Mouse (Mus musculus) lung, adult 2 months (tissue): ENCODE results near the gene Ncam1. TPM values are rescaled to one million over a fixed set of nuclear protein-coding genes. Genes with fewer than 3 reads are reported as not detected.
A peak's percentile ranks its signal among the peaks of the same experiment; 100 is the strongest.

Experiments
- DNase-seq: peaks from one replicate; pipeline ENCODE4 v3.0.0; 2022
- H3K4me1 ChIP-seq: fragments of 200-500 bp; 2 replicates; pipeline ENCODE4 v1.6.1; 2011; ENCODE audit warnings: low read length; ENCODE audit not compliant: control insufficient read depth, insufficient read depth
- H3K4me3 ChIP-seq: fragments of 200-500 bp; replicated peaks from 2 replicates; pipeline ENCODE3; 2011; ENCODE audit warnings: low read depth, mild to moderate bottlenecking, control low read depth, low read length; ENCODE audit errors: extremely low read depth
- CTCF ChIP-seq: fragments of 200-500 bp; IDR thresholded peaks from 2 replicates; pipeline ENCODE4 v1.5.1; 2011; ENCODE audit warnings: mild to moderate bottlenecking, low read length, control low read depth; ENCODE audit not compliant: insufficient read depth
- POLR2A ChIP-seq: fragments of 200-500 bp; IDR thresholded peaks from 2 replicates; pipeline ENCODE4 v1.6.1; 2011; ENCODE audit warnings: low read depth, mild to moderate bottlenecking, control low read depth, low read length, borderline replicate concordance; ENCODE audit errors: extremely low read depth
- WGBS: fragments of 180-500 bp; shearing (Covaris S2); methylation state at CpG from one replicate; pipeline ENCODE4 v1.1.7; 2018; 5-methylcytosine and 5-hydroxymethylcytosine counted together
- polyA plus RNA-seq: library from polyadenylated mRNA; depleted of rRNA; stranded (reverse); fragments of >200 nt; gene quantifications from 2 replicates; pipeline ENCODE4 v1.2.3, GENCODE M21; 2012

The Ncam1 gene
- polyA plus RNA-seq, 1 experiment: 1.5 TPM

DNA sequence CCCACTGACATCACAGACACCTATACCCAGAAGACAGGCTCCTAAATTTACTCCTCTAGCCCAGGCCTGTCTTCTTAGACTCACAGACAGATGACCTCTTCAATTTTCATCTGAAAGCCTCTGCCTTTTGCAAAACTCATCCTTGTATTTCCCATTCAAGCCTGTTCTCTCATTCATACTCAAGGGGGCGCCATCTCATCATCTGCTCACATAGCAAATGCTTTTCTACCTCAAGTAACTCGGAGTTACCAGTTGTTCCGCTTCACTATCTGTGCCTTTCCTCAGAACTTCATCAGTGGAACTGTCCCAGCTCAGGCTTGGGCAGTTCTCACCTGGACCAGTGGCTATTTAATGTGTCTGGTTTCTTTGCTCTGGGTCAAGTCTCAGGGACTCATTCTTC is 181.5 kb downstream of the Ncam1 start:
- TF ChIP-seq POLR2A (no peak), CTCF (no peak)
- Histone ChIP-seq H3K4me3 (no peak overlapping the region), H3K4me1 (no peaks in the 10 kb centered on the region)
- DNase-seq: peak; percentile 3
- WGBS: 12% methylated on average over 3 of the region's 3 CpGs

DNA sequence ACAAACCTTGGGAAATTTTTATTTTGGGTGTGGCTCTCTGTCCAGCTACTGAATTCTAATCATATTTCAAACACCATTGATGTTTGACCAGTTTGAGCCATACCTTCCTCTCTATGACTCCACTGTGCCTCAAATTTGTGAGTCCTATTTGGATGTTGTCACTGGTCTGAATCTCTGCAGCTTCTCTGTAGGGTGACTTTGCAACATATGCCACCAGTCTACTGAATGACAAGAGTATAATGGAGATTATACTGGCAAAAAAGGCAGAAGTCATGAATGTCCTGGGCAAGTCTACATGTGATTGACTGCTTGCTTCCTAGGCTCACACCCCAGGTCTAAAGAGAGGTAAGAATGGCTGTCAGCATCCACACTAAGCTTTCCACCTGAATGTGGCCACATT is 186.3 kb downstream of the Ncam1 start:
- no peaks in the 10 kb centered on the region for H3K4me1 ChIP-seq
- DNase-seq: no peak
- TF ChIP-seq POLR2A: no peak
- TF ChIP-seq CTCF: no peak
- H3K4me3 ChIP-seq: no peak overlapping the region

DNA sequence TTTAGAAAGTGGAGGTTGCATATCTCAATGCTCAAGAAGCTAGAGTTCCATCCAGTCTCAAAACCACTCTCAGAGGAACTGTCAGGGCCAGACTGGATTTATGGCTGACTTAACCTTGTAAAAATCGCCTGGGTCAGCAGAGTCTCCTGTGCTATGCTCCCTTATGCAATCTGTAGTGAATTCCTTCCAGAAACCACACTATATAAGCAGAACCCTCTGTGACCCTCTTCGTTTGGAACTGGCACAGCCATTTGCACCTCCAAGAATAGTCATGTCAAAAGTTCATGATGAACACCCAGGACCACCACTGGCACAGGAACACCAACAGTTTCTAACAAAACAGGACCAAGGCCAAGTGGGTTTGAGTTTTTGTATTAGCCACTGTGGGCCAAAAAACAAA is 190.5 kb downstream of the Ncam1 start:
- no peak for DNase-seq
- H3K4me1 ChIP-seq: no peaks in the 10 kb centered on the region
- no peak overlapping the region for H3K4me3 ChIP-seq
- WGBS: 47% methylated on average over 2 of the region's 2 CpGs
- TF ChIP-seq POLR2A (no peak), CTCF (no peak)

DNA sequence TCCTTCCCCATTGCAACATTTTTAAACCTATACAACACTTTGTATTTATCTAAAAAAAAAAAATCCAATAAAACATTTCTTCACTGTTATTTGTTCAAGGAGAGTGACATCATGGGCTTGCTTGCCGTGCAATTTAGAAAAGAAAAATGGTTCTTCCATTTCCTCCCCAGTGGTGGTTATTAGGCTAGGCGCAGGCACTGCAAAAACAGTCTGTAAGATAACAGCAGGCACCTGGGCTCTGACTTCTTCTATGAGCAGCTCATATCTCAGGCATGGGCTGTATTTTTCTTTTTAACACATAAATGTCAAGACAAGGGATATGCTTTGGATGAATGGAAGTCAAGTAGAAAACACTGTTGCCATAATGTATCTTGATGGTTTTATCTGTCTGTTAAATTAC is 192.0 kb downstream of the Ncam1 start:
- H3K4me1 ChIP-seq: no peaks in the 10 kb centered on the region
- H3K4me3 ChIP-seq: no peak overlapping the region
- WGBS: 35% methylated on average over 2 of the region's 2 CpGs
- no peak for TF ChIP-seq CTCF
- no peak for TF ChIP-seq POLR2A
- no peak for DNase-seq

GRCm38 (mm10) chr9:49606317-49606716 is 192.4 kb downstream of the Ncam1 start:
- TF ChIP-seq POLR2A (no peak), CTCF (no peak)
- WGBS: 36% methylated on average over 5 of the region's 5 CpGs
- Histone ChIP-seq H3K4me1 (no peaks in the 10 kb centered on the region), H3K4me3 (no peak overlapping the region)
- DNase-seq: no peak

DNA sequence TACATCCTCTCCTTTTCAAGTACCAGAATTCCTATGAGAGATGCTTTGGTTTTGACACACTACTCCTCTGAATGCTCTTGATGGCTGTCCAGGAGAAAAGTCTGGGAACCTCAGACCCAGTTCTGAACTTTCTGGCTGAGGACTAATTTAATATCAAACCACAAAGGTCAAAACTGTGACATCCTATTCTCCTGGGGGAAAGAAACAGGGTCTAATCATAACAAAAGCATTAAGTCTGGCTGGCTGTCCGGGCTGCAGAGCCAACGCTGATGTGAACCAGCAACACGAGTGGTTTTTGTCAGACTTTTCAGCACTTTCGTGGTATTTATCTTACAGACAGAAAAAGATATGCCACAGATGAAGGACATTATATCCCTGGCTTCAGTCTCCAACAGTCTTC is 192.9 kb downstream of the Ncam1 start:
- TF ChIP-seq CTCF (no peak), POLR2A (no peak)
- Histone ChIP-seq H3K4me1 (no peaks in the 10 kb centered on the region), H3K4me3 (no peak overlapping the region)
- no peak for DNase-seq
- WGBS: 36% methylated on average over 4 of the region's 4 CpGs

- no peak for DNase-seq
- WGBS: 89% methylated on average over 3 of the region's 3 CpGs
- Histone ChIP-seq H3K4me3 (no peak overlapping the region), H3K4me1 (no peaks in the 10 kb centered on the region)
- TF ChIP-seq CTCF (no peak), POLR2A (no peak)
These were observed 193.4 kb downstream of the Ncam1 start for GRCm38 (mm10) chr9:49605351-49605750.

GRCm38 (mm10) chr9:49601215-49601614 is 197.5 kb downstream of the Ncam1 start:
- TF ChIP-seq CTCF (no peak), POLR2A (no peak)
- 77% methylated on average over 4 of the region's 4 CpGs for WGBS
- no peak for DNase-seq
- Histone ChIP-seq H3K4me3 (no peak overlapping the region), H3K4me1 (no peaks in the 10 kb centered on the region)

- DNase-seq: no peak
- 66% methylated on average over 11 of the region's 11 CpGs for WGBS
- no peak overlapping the region for H3K4me3 ChIP-seq
- TF ChIP-seq CTCF (no peak), POLR2A (no peak)
- no peaks in the 10 kb centered on the region for H3K4me1 ChIP-seq
These were observed 202.9 kb downstream of the Ncam1 start for GRCm38 (mm10) chr9:49595635-49596348.

DNA sequence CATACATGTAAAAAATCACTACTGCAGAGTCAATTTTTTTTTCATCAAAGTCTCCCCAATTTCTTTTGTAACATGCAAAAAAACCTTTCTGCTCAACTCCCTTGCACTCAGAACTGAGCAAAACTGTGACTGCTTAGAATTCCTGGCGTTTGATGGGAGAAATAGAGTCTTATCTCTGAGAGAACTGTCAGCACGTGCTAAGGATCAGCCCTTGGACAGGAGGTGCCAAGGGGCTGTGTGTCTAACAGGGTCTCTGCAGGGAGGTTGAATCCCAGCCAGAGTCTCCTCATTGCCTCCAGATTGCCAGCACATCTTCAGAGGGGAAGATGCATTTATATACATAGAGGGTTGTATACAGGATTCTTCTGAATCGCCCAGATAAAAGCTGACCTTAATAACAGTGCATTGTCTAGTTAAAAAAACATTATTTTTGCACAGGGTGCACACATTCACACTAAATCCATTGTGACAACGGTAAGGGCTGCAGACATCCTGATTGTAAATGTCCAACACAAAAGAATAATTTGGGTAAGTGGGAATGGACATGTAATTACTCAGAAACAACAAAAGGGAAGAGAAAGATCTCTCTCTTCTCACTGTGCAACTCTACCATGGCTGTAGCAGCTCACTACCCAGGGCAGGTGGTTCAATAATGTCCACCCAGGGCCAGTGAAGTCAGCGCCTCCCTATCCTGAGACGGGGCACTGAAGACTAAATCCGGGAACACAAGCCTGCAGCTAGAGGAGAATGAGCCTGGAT is 203.7 kb downstream of the Ncam1 start:
- DNase-seq: no peak
- 47% methylated on average over 7 of the region's 7 CpGs for WGBS

More for the DNA sequence above, 203.7 kb downstream of the Ncam1 start:
- TF ChIP-seq POLR2A (no peak), CTCF (no peak)
- Histone ChIP-seq H3K4me3 (no peak overlapping the region), H3K4me1 (no peaks in the 10 kb centered on the region)
